Mouse (Mus musculus): Measurements from ENCODE around the gene Gtf2ird1. TPM values are rescaled to one million over a fixed set of nuclear protein-coding genes. Genes with fewer than 3 reads are reported as not detected.

Gene Gtf2ird1
- polyA plus RNA-seq, 1 experiment from 2014 or later: 67.5 TPM

DNA sequence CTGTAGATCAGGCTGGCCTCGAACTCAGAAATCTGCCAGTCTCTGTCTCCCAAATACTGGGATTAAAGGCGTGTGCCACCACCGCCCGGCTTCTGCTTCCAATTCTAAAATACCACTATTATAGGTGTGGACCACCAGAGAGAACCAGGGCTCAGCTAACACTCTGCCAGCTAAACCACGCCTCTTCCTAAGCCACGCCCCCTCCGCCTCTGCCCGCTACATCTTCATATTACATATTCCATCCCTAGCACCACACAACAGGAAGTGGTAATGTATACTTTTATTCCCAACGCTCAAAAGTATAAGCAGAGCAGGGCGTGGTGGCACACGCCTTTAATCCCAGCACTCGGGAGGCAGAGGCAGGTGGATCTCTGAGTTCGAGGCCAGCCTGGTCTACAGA lies 133.2 kb downstream of the Gtf2ird1 start:
- Histone ChIP-seq H3K9ac (ENCODE audit: low read length) (no peak overlapping the region), H3K27me3 (ENCODE audit: control insufficient read depth, insufficient read depth, low read depth, low read length) (no peaks in the 10 kb centered on the region), H3K4me3 (ENCODE audit: low read length) (no peak overlapping the region), H3K27ac (ENCODE audit: low read length) (peak overlapping the region; percentile 69), H3K9me3 (ENCODE audit: control insufficient read depth, low read length) (no peaks in the 10 kb centered on the region), H3K4me1 (replicated peaks; ENCODE audit: control insufficient read depth, insufficient read depth, low read length) (peaks cover 14% of the 10 kb centered on the region), H3K36me3 (ENCODE audit: control insufficient read depth, insufficient read depth, low read length) (no peaks in the 10 kb centered on the region), H3K4me2 (ENCODE audit: low read depth, low read length) (no peak overlapping the region)
- no peak for ATAC-seq (ENCODE audit: low read depth)
- WGBS: 76% methylated on average over 13 of the region's 13 CpGs

DNA sequence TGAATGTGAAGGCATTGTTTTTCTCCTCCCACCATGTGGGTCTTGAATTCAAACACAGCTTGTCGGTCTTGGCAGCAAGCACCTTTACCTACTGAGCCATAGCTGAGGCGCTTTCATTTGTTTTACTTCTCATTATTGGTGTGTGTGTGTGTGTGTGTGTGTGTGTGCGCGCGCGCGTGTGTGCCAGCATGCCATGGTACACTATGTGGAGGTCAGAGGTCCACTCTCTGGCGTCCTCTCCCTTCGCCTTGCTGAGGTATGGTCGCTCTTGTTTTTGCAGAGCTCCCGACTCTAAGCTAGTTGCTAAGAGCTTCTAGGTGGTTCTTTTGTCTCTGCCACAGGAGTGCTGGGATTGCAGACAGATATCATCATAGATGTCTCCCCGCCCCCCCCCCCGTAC lies 134.2 kb downstream of the Gtf2ird1 start:
- 68% methylated on average over 13 of the region's 13 CpGs for WGBS
- no peak overlapping the region for H3K4me3 ChIP-seq (ENCODE audit: low read length)
- H3K27ac ChIP-seq (ENCODE audit: low read length): no peak overlapping the region
- no peaks in the 10 kb centered on the region for H3K9me3 ChIP-seq (ENCODE audit: control insufficient read depth, low read length)
- no peak overlapping the region for H3K9ac ChIP-seq (ENCODE audit: low read length)
- H3K4me1 ChIP-seq (replicated peaks; ENCODE audit: control insufficient read depth, insufficient read depth, low read length): peaks cover 14% of the 10 kb centered on the region
- H3K27me3 ChIP-seq (ENCODE audit: control insufficient read depth, insufficient read depth, low read depth, low read length): no peaks in the 10 kb centered on the region
- no peaks in the 10 kb centered on the region for H3K36me3 ChIP-seq (ENCODE audit: control insufficient read depth, insufficient read depth, low read length)
- no peak for ATAC-seq (ENCODE audit: low read depth)
- H3K4me2 ChIP-seq (ENCODE audit: low read depth, low read length): no peak overlapping the region

DNA sequence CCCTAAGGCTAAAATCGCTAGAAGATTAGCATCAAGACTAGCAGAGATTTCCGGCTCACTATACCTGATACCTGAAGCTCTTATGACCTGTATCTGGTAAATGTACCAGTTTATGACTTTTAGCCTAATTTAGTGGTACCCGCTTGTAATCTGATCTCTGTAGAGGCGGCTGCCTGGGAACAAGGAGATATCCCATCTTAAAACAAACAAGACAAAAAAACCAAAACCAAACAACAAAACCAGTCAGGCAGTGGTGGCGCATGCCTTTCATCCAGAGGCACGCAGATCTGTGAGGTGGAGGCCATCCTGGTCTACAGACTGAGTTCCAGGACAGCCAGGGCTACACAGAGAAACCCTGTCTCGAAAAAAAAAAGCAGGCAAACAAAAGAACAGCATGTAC lies 134.8 kb downstream of the Gtf2ird1 start:
- H3K9ac ChIP-seq (ENCODE audit: low read length): no peak overlapping the region
- H3K36me3 ChIP-seq (ENCODE audit: control insufficient read depth, insufficient read depth, low read length): no peaks in the 10 kb centered on the region
- no peaks in the 10 kb centered on the region for H3K27me3 ChIP-seq (ENCODE audit: control insufficient read depth, insufficient read depth, low read depth, low read length)
- no peak overlapping the region for H3K27ac ChIP-seq (ENCODE audit: low read length)
- no peak overlapping the region for H3K4me3 ChIP-seq (ENCODE audit: low read length)
- no peak overlapping the region for H3K4me2 ChIP-seq (ENCODE audit: low read depth, low read length)
- H3K4me1 ChIP-seq (replicated peaks; ENCODE audit: control insufficient read depth, insufficient read depth, low read length): peaks cover 18% of the 10 kb centered on the region
- no peak for ATAC-seq (ENCODE audit: low read depth)
- 60% methylated on average over 7 of the region's 7 CpGs for WGBS
- no peaks in the 10 kb centered on the region for H3K9me3 ChIP-seq (ENCODE audit: control insufficient read depth, low read length)

DNA sequence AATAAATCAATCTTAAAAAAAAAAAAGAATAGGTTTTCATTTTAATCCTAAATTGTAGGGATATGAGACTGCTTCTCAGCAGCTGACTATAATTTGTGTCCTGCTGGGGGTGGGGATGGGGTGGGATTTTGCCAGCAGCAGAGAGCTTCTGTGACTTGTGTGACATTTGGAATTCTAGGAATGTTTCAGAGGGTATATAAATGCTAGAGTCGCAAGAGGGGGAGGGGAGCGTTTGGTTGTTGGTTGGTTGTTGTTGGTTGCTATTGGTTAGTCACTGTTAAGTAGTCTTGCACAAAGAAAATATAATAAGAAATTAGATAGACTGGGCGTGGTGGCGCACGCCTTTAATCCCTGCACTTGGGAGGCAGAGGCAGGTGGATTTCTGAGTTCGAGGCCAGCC lies 137.6 kb downstream of the Gtf2ird1 start:
- Histone ChIP-seq H3K4me3 (ENCODE audit: low read length) (no peak overlapping the region), H3K27me3 (ENCODE audit: control insufficient read depth, insufficient read depth, low read depth, low read length) (no peaks in the 10 kb centered on the region), H3K4me1 (replicated peaks; ENCODE audit: control insufficient read depth, insufficient read depth, low read length) (peaks cover 17% of the 10 kb centered on the region), H3K9me3 (ENCODE audit: control insufficient read depth, low read length) (no peaks in the 10 kb centered on the region), H3K36me3 (ENCODE audit: control insufficient read depth, insufficient read depth, low read length) (no peaks in the 10 kb centered on the region), H3K4me2 (ENCODE audit: low read depth, low read length) (no peak overlapping the region), H3K27ac (ENCODE audit: low read length) (no peak overlapping the region), H3K9ac (ENCODE audit: low read length) (no peak overlapping the region)
- ATAC-seq (ENCODE audit: low read depth): no peak
- WGBS: 78% methylated on average over 6 of the region's 6 CpGs

DNA sequence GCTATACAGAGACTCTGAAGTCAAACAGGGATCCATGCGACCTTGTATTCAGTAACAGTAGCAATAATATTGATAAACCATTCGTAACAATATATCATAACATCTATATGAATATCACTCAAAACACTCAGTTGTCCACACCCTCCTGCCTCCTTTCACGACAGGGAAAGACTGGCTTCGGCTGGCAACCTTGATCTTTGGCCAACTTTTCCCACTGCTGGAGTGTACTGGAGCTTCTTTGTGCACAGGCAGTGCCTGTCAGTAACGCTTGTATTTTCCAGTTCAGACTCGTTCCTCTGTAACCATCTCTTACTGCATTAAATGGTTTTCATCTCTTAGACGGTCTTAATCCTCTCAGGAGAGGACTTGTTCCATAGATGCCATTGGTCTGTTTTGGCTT lies 139.8 kb downstream of the Gtf2ird1 start:
- Histone ChIP-seq H3K9ac (ENCODE audit: low read length) (no peak overlapping the region), H3K36me3 (ENCODE audit: control insufficient read depth, insufficient read depth, low read length) (no peaks in the 10 kb centered on the region), H3K9me3 (ENCODE audit: control insufficient read depth, low read length) (no peaks in the 10 kb centered on the region), H3K4me2 (ENCODE audit: low read depth, low read length) (no peak overlapping the region), H3K27me3 (ENCODE audit: control insufficient read depth, insufficient read depth, low read depth, low read length) (no peaks in the 10 kb centered on the region), H3K4me1 (replicated peaks; ENCODE audit: control insufficient read depth, insufficient read depth, low read length) (peaks cover 17% of the 10 kb centered on the region), H3K27ac (ENCODE audit: low read length) (peak overlapping the region; percentile 97), H3K4me3 (ENCODE audit: low read length) (no peak overlapping the region)
- WGBS: 38% methylated on average over 7 of the region's 7 CpGs
- ATAC-seq (ENCODE audit: low read depth): no peak

DNA sequence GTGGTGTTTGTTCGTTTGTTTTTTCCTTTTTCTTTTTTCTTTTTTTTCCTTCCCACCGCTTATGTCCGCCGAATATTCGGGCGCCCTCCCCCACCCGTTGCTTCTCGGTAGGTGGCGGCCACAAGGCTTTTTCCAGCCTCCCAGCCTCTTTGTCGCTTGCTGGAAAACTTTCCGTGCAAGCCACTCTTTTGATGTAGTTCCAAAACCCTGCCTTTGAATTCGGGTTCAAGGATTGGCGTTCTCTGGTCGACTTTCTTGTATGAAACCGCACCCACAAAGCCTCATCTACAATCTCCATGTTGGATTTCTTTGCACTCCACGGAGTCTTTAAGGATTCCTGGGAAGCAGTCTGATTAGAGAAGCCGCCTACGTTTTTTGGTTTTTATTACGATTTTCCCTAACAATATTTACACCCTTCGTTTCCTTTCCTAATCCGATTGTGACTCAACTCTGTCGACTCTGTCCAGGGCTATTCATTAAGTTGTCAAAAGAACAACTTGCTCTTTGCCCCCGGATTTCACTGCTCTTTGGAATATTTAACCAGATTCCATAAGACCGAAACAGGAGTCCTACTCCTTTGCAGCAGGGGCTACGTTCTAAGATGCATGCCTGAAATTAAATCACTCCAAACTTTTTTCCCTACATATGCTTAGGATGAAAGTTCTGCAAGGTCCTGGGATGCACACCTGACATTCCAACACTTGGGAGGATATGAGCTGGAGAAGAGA lies 140.7 kb downstream of the Gtf2ird1 start:
- peak overlapping the region; percentile 71 for H3K9ac ChIP-seq (ENCODE audit: low read length)
- H3K27me3 ChIP-seq (ENCODE audit: control insufficient read depth, insufficient read depth, low read depth, low read length): no peaks in the 10 kb centered on the region
- H3K4me1 ChIP-seq (replicated peaks; ENCODE audit: control insufficient read depth, insufficient read depth, low read length): peaks cover 23% of the 10 kb centered on the region
- peak overlapping the region; percentile 68 for H3K4me3 ChIP-seq (ENCODE audit: low read length)
- 1% methylated on average over 25 of the region's 25 CpGs for WGBS
- H3K4me2 ChIP-seq (ENCODE audit: low read depth, low read length): peak overlapping the region; percentile 55
- H3K36me3 ChIP-seq (ENCODE audit: control insufficient read depth, insufficient read depth, low read length): 0 out of 2 replicates have a peak, but pooled peaks cover 4% of the 10 kb centered on the region
- peak overlapping the region; percentile 97 for H3K27ac ChIP-seq (ENCODE audit: low read length)
- ATAC-seq (ENCODE audit: low read depth): no peak
- H3K9me3 ChIP-seq (ENCODE audit: control insufficient read depth, low read length): no peaks in the 10 kb centered on the region

DNA sequence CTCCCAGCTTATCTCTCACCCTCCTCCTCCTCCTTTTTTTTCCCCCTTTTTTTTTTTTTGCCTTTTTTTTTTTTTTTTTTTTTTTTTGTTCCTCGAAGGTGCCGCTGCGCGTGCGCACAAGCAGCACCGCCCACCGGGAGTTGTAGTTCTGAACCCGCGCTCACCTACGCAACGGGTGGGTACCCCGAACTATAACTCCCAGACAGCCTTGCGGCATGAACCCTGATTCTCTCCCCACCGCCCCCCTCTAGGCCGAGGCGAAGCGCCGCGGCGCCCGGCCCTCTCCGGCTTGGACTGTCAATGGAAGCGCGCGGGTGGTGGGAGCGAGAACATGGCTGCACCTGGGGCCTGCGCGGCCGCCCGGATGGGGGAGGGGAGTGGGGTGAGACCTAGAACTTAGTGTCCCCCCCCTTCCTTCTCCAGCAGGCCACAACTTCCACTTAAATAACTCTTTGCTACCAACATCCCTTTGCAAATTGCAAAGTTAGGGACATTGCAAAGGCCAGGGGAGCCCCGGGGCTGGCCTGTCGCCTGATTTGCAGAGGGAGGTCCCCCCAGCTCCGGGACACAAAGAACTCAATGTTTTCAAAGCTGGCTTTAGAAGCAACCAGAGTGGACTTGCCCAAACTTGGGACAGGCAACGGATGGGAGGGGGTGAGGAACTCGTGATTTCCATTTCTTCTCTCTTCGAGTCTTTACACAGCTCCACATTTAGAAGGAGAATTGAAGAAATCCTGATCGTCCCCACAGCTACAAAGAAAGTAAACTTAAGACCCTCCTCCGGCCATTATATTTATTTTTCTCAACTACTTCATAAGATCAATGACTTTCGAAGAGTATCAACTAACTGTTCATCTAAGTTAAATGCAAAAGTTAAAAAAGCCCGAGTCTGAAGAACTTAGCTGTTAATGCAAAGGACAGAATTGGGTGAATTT lies 141.6 kb downstream of the Gtf2ird1 start, which contains the start of gene Gtf2i:
TSS of gene Gtf2i (minus strand) at position 73 of the 935 bp plus-strand sequence.
- Histone ChIP-seq H3K4me1 (replicated peaks; ENCODE audit: control insufficient read depth, insufficient read depth, low read length) (peaks cover 23% of the 10 kb centered on the region), H3K36me3 (ENCODE audit: control insufficient read depth, insufficient read depth, low read length) (peaks cover 4% of the 10 kb centered on the region), H3K27me3 (ENCODE audit: control insufficient read depth, insufficient read depth, low read depth, low read length) (no peaks in the 10 kb centered on the region), H3K27ac (ENCODE audit: low read length) (peak within 1 kb of the TSS; percentile 98), H3K9ac (ENCODE audit: low read length) (peak within 1 kb of the TSS; percentile 92), H3K4me2 (ENCODE audit: low read depth, low read length) (peak within 1 kb of the TSS; percentile 64), H3K9me3 (ENCODE audit: control insufficient read depth, low read length) (no peaks in the 10 kb centered on the region), H3K4me3 (ENCODE audit: low read length) (peak within 1 kb of the TSS; percentile 68)
- WGBS: under 1% methylated on average over 40 of the region's 40 CpGs
- peak; percentile 91 for ATAC-seq (ENCODE audit: low read depth)

DNA sequence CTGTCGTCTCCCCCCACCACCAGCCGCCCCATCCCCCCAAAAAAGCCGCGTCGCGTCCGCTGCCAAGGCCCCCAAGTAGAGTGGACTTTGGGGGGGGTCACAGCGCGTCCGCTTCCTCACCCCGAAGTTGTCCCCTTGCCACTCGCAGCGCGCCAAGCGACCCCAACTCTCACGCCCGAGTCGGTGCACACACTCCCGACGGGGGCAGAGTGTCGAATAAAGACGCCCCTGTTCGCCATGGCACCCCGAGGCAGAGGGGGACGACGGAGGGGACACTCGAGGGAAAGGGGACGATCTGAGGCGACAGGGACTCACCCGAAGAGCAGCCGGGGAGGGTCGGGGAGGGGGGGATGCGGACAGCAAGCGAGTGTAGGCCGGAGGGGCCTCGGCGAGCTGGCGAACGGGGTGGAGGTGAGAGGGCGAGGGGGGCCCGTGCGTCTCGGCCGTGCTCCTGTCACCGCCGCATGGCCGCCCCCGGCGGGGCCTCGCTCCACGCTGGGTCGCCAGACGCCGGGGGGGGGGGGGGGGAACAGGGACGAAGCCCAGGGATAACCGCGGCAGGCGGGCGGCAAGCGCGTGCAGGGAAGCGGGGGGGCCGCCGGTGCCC lies 142.3 kb downstream of the Gtf2ird1 start:
- Histone ChIP-seq H3K27ac (ENCODE audit: low read length) (peak overlapping the region; percentile 98), H3K4me2 (ENCODE audit: low read depth, low read length) (peak overlapping the region; percentile 64), H3K36me3 (ENCODE audit: control insufficient read depth, insufficient read depth, low read length) (peaks cover 11% of the 10 kb centered on the region), H3K9ac (ENCODE audit: low read length) (peak overlapping the region; percentile 92), H3K4me3 (ENCODE audit: low read length) (peak overlapping the region; percentile 68), H3K27me3 (ENCODE audit: control insufficient read depth, insufficient read depth, low read depth, low read length) (no peaks in the 10 kb centered on the region), H3K9me3 (ENCODE audit: control insufficient read depth, low read length) (no peaks in the 10 kb centered on the region), H3K4me1 (replicated peaks; ENCODE audit: control insufficient read depth, insufficient read depth, low read length) (peaks cover 23% of the 10 kb centered on the region)
- under 1% methylated on average over 30 of the region's 64 CpGs for WGBS
- ATAC-seq (ENCODE audit: low read depth): peak; percentile 39
